Mouse (Mus musculus) cerebellum, postnatal 10 days (tissue): ENCODE measurements around the gene Rln3.

Source experiments
- DNase-seq, 2 experiments: peaks; one replicate each; pipeline ENCODE4 v3.0.0; 2021; ENCODE audit warnings: mixed read lengths in 2 of 2

Gene Rln3

DNA sequence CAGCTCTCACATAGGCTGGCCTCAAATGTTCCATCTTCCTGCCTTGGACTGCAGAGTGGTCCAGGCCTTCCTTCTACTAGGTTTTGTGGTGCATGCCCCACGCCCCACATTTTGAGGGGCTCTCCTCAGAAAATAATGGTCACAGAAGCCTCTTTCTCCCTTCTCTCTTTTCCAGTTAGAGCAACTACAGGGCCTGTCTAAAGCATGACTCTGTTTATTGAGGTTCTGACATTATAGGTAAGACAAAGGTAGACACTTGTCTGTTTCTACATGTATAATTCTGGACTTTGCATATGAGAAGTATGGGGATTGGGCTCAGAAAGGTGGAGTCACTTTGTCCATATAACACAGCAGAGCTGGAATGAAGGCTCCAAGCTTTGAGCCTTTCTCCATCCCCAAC is 20.2 kb upstream of the Rln3 start, which contains the start of gene Gm10643:
Gm10643 (minus strand) TSS at position 101 of the 400 bp plus-strand sequence.
- no peak for DNase-seq

DNA sequence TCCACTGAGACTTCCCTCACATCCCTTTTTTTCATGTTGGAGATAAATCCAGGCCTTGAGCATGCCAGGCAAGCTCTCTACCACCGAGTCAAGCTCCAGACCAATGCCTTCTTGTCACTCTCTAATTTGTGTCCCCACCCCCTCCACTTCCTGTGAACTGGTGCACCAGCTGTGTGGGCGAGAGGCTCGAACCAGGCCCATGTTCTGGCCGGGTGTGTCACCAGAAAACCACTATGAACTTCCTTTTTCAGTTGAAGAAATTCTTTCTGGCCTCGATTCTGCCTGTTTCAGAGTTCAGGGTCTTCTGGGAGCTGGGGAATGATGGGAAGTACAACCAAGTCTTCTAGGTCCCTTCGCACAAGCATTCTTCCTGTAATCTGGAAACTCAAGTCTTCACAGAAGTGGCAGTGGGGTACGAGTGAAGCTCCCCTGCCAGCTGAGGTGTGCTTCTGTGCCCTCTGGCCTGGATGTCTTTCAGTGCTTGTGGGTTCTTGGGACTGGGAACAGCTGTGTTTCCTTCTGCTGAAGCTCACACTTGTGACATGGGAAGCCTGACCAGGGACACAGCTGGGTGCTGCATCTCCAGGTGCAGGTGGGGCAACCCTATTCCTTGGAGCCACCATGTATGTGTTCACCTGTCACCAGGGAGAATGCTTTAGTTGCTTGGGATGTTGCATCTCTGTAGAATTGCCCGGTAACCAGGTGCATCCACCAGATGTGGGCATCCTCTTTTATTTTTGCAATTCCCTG is 19.2 kb upstream of the Rln3 start:
- no peak for DNase-seq

DNA sequence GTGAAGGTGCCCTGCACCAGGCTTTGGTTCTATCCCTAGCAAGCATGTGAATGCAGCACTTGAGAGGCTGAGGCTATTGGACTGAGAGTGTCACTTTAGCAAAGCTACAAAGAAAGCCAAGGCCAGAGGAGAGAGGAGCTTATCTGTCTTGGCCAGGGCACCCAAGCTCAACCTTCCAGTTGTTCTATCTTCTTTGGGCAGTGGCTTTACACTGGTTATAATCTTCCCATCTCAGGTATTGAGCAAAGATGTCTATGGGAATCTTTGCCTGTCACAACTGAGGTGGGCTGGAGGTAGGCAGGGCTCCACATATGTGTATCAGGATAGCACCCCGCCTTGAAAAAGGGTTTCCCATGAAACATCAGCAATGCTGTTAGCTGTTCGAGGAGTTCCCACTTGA is 15.4 kb upstream of the Rln3 start:
- DNase-seq, result no peak

DNA sequence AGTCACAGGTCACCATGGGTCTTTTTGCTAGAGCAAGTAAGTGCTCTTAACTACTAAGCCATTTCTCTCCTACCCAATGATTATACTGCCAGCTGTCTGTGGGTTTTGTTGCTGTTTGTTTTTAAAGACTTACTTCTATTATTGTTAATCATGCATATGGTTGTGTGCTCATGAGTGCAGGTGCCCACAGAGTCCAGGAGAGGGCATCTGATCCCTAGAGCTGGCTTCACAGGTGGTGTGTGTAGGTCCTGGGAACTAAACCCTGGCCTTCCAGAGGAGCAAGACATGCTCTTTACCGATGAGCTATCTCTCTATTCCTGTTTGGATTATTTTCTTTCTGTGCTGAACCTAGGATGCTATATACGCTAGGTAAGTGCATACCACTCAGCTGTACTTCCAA is 14.4 kb upstream of the Rln3 start:
- DNase-seq, result no peak

DNA sequence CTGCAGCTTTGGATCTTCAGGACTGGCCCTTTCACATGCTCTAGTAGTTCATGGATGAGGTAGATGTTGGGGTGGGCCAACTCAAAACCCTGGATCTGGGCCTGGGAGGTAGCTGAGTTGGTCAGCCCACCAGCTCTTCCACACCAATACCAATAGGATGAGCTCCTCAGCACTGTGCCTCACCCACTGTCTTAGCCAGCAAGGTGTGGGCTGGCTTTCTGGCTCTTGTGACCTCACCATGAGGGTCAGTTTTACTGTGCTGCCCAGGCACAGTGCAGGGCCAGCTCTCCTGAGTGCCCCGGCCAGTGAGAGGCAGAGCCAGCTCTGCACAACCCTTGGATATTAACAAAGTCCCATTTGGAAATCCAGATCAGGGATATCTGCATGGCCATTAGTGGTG is 13.0 kb upstream of the Rln3 start:
- DNase-seq, result no peak

DNA sequence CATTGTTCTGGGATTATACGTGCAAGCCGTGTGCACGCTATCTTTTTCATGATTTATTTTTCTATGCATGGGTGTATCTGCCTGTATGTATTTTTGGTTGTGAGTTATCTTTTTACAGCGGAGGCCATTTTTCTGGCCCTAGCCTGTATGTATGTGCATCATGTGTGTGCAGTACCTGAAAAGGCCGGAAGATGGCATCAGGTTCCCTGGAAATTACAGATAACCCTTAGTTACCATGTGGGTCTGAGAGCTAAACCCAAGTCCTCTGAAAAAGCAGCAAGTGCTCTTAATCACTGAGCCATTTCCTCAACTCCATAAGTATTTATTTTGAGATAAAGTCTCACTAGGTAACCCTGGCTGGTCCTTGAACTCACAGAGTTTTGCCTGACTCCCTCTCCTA is 8.4 kb upstream of the Rln3 start:
- no peak for DNase-seq

DNA sequence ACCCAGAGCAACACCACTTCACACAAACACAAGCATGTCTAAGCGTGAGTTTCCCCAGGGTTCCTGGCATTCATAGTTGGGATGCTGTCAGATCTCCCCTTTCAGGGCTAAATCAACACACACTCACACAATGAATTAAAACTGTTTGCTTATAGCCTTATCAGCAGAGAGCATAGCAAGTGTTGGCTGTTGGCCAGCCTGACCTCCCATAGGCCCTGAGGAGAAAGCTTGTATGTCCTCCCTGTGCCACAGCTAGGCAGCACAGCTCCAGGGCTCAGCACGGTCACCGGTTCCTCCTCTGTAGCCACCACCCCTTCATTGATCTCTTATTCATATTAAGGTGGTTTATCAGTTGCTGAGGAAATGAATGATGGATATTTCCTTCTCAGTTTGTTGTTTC is 7.9 kb upstream of the Rln3 start:
- DNase-seq, result no peak

DNA sequence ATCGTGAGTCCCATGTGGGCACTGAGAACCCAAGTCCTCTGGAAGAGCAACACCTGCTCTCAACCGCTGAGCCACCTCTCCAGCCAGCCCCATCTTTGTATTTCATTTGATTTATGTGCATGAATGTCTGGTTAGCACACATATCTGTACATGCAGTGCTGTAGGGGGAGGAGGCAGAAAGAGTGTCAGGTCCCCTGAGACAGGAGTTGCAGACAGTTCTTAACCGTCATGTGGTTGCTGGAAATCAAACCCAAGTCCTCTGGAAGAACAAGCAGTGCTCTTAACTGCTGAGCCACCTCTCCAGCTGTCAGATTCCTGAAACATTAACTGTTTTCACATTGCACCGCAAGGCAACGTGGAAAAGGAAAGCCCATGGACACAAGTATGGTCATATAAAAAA is 3.4 kb upstream of the Rln3 start:
- DNase-seq, result no peak

GRCm38 (mm10) chr8:84046505-84046904 is 1.7 kb upstream of the Rln3 start:
- no peak for DNase-seq

- peak in 1 of 2 experiments; percentile 21 for DNase-seq
Observed at GRCm38 (mm10) chr8:84044103-84044502, 697 bp downstream of the Rln3 start.

DNA sequence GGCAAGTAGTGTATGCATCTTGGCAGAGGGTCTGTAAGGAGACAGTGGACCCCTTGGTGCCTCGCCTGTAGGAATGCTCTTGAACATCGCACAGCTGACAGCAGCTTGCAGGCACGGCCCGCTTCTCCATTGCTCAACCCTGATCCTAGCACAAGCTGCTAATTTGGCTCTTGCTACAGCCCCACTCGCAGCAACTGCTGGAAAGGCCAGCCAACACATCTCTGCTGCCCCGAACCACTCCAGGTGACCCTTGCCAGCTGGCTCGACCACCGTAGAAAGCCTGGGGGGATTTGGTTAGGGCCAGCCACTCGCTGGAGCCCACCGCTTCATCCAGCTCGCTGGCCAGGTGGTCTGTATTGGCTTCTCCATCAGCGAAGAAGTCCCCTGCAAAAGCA is 1.9 kb downstream of the Rln3 start:
- DNase-seq, result peak; percentile 84 to 89

GRCm38 (mm10) chr8:84042066-84042947 is 2.5 kb downstream of the Rln3 start, which contains the start of gene Il27ra:
Gene Il27ra (minus strand): TSS chr8:84042589.
- peak; percentile 67 to 68 for DNase-seq

GRCm38 (mm10) chr8:84039050-84039449 is 5.8 kb downstream of the Rln3 start:
- DNase-seq, result peak; percentile 89 to 93

- DNase-seq, result no peak
Observed at GRCm38 (mm10) chr8:84038015-84038414, 6.8 kb downstream of the Rln3 start.

DNA sequence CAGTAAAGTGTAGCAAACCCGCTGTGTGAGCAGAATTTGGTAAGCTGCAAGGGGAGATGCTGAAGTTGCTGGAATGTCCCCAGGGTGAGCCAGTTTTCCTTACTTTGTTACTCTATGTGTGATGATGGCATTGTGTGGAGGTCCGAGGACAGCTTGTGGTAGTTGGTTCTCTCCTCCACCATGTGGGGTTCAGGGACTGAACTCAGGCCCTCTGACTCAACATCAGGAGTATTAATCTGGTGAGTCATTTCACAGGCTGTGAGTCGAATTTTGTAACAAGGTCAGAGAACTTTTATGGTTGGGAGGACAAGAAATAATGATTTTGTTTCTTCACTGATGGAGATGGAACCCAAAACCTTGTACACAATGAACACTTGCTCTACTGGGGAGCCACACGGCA is 12.0 kb downstream of the Rln3 start:
- no peak for DNase-seq

DNA sequence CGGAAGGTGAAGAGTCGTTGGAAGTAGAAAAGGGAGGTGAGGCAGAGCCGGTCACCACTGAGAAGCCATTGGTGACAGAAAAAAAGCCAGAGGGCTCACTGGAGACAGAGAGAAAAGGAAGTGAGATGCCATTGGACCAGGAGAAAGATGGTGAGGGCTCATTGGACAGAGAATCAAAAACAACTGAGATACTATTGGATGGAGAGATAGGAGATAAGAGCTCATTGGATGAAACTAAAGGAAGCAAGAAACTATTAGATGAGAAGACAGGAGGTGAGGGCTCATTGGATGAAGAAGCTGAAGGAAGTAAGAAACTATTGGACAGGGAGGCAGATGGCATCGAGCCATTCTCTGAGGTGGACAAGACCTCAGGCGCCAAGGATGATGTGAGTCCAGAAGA is 15.5 kb downstream of the Rln3 start:
- DNase-seq, result peak in 1 of 2 experiments; percentile 22

DNA sequence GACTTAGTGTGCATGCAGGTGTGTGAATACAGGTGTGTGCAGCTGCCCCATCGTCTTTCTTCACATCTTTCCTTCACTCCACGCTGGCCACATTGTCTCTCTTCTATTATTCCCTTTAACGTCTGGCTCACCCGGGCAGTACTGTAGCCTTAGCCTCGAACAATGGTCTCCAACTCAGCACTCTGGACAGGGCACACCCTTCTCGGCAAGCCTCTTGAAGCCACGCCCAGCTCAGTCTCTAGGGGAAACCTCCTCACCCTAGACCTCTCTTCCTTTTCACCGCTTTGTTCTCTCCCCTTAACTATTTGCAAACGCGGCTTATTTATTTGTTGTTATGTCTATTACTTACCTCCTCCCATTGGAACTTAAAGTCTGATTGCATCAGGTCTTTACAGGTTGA is 17.4 kb downstream of the Rln3 start:
- no peak for DNase-seq

DNA sequence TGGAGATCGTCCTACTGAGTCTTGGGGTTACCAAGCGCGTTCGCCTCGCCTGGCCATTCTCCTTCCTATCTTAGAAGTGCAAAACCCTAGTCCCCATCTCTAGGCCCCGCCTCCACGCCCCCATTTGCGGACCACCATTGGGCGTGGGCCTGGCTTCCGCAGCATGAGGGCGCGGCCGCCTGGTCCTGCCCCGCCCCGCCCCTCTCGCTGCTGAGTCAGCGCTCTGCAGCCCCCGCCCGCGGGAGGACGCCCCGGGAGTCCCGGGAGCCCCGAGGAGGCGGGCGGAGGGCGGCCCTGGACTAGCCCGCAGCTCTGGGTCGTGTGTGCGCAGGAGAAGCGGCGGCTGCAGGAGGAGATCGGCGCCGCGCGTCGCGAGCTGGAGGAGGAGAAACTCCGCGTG is 18.9 kb downstream of the Rln3 start:
- peak; percentile 60 to 74 for DNase-seq

DNA sequence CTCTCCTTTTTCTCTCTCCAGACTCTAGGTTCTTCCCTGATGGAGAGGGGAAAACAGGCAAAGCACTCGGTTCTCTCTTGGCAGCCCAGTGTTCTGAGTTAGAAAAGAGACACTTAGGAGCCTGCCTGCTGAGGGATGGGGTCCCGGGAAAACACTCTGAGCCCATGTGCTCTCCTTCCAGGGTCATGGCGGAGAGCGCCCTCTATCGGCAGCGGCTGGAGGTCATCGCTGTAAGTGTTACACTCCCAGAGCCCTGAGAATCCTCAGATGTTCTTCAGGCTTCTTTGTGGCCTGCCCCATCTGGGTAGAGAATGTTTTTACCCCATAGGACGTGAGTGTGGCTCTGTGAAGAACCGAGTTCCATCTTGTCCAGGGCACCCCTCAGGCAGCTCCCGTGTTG is 20.6 kb downstream of the Rln3 start:
- peak; percentile 72 to 76 for DNase-seq

DNA sequence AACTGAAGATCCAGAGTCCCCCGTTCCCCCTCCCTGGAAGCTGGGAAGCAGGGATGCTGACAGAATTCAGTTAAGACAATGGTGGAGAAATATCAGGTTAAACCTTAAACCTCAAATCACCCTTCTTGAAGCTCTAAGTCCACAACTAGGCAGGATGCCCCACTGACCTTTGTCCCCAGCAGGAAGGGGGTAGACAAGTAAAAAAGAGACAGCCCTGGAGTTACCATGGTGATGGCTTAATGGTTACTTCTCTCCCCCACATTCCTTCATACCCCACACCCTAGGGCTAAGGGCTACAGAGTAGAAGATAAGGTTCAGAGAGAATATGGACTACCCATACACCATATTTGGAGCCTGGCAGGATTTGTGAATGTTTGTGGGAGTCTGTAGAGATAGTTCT is 21.2 kb downstream of the Rln3 start:
- DNase-seq, result no peak

- DNase-seq, result peak; percentile 40 to 48
Observed at GRCm38 (mm10) chr8:84023085-84023484, 21.7 kb downstream of the Rln3 start.

DNA sequence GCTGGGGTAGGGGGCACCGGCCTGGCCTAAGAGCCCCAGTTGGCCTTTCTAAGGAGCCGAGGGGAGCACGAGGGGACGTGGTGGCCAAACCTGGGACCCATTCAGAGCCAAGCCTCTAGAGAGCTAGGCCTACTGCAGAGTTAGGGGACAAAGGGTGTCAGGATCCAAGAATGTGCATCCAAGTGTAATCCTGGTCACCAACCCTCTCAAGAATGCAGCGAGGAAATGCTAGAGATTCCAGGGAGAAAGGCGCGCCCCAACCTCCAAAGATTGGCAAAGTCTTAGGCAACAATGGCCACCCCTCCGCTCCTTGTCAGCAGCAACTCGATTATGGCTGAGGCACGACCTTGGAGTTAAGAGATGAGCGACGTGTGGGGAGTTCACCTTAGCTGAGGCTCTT is 23.2 kb downstream of the Rln3 start:
- DNase-seq, result no peak

DNA sequence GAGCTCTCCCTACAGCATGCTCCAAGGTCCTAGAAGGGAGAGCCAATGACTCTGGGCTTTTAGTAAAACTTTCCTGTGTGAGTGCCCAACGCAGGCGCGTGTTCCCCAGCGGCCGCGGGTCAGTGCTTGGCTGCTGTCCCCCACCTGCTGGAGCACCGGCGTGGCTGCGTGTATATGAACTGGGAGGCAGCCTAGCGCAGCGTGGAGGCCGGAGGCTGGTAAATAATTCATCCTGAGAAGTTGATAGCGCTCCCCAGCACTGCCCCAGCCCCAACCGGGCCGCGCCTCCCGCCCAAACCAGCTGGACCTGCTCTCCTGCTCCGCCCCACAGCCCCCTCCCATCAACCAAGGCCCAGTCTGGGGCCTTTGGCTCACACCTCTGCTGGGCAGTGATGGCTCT is 23.7 kb downstream of the Rln3 start, which contains the start of gene Palm3:
Palm3 (plus strand) TSS at position 376 of the 400 bp plus-strand sequence.
- DNase-seq, result no peak

DNA sequence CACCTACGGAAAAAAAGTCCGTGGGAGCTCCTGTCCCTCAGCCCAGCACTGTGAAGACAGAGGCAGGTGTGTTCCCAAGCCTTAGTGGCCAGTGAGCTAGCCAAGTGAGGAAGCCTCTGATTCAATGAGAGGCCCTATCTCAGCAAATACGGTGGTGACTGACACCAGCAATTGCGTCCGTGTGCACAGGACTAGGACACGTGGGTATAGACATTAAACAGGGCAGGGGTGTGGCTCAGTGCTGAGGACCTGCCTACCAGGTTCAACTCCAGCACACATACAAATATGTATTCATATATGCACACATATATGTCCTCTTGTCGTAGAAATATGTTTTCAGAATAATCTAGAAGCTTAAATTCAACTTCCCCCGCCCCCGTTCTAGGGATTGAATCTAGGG is 25.1 kb downstream of the Rln3 start:
- no peak for DNase-seq
